Mouse (Mus musculus) hindlimb bud, embryonic 11.5 days (tissue): ENCODE data around the gene Mdk.

Experiments
- DNase-seq: peaks from one replicate; pipeline ENCODE4 v3.0.0-alpha.2; 2012; ENCODE audit warnings: low read depth, low spot score; ENCODE audit errors: extremely low spot score

The Mdk gene

DNA sequence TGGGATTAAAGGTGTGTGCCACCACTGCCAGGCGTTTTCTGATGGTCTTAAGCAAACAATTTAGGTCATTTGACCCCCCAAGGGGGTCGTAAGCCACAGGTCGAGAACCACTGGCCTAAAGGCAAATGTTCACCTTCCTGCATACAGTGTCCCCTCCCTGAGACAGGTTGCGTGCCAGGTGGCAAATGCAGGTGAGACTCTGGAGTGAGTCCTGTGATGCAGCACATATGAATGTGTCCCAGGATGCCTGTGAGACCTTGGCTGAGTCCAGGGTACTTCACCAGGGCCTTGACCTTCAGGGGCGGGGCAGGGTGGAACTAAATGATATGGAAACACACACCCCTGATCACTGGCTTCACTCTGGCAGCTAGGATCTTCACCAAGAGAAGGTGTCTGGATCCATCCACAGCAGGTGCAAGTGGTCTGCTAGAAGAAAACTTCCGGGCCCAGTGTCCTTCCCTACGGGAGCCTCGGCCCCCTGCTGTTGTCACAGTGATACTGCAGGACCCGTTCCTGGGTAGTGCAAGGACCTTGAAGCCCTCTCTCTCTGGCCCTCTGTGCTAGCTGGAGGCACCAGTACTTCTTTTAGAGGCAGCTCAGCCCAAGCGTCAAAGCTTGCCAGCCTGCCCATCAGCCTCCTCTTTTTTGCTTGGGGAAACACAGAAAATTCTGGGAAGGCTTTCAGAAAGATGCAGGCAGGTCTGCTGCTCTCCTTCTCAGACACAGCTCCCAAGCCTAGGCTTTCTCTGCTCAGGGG, 26.8 kb upstream of the Mdk start:
- DNase-seq = no peak

DNA sequence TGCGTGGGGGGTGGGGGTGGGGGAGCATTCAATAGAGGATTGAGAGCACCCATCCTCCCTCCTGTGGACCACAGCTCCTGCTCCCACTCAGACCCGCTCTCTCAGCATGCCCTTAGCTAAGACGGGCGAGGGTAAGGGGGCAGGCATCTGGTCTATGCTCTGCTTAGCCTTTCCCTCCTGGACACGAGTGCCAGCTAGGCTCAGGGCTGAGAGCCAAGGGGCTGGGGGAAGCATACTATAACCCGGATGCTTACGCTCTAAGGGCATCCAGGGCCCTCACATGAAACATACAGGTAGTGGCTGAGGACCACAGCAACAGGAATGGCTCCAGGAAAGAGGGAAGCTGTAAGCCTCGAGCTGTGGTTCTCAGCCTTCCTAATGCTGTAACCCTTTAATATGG, 26.0 kb upstream of the Mdk start:
- DNase-seq = no peak

DNA sequence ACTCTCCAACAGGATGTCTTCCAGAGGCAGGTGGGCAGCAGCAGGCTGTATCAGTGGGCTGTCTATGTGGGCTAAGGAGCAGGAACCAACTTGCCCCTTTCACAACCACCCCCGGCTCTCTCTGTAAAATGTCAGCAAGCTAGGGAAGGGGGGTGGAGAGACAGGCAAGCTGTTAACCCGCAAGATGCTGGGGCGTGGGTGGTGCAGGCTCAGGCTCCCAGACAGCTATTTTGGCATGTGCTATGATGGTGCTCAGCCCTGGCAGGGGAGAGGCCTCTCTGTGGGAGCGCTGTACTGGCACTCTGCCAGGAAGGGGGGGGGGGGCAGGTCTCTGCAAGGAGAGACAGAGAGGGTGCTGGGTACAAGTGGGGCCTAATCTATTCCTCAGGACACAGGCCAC, 25.0 kb upstream of the Mdk start:
- DNase-seq = no peak

DNA sequence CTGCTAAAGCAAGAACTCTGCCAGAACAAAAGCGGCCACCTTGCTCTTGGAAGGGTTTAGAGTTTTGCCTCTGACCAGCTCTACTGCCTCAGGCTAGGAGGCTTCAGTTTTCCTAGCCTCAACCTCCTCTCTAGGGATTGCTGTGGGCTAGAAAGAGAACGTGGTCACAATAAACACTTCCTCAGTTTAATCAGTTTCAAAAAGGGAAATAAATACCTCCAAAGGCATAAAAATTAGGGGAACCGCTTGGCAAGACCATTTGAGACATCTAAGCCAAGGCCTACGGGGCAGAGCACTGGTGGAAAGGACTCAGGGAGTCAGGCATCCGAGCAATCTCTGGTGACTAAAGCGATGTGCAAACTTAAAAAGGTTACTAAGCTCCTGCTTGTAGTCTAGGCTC, 23.8 kb upstream of the Mdk start:
- no peak for DNase-seq

DNA sequence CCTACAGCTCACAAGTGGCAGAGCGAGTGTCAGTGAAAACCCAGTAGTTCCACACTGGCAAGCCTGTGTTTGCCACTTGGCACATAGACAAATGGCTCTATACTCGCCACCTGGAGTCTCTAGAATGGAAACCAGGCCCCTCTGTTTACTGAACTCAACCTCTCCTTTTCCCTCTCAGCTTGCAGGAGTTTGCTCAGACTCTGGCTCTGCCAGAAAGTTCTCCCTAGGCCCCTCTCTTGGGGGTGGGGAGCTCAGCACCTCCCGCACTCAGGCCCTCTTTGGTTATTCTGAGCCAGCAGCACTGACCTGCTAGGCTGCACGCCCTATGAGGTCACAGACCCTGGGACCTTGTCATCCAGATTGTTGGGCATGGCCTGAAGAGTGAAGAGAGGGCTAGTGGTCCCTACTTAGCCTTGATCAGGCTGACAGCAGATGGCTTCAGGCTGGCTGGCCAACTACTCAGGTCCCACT, 23.1 kb upstream of the Mdk start:
- DNase-seq = no peak

DNA sequence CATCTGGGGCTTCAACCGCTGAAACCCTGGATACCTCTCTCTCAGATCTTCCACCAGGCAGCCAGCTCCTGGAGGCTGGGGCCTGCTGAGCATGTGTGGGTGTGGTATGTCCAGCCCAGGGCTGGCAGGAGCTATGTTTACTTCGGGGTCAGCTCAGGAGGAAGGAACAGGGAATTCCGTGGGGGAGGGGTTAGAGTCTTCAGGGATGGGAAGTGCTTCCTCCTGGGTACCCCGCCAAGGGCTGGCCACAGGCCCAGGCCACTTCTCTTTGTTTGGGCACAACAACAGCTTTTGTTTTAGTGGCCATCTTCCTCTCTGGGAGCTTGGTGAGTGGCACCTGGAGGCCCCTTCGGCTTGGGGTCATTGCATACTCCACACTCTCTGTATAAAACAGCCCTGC, 21.7 kb upstream of the Mdk start:
- DNase-seq = no peak

DNA sequence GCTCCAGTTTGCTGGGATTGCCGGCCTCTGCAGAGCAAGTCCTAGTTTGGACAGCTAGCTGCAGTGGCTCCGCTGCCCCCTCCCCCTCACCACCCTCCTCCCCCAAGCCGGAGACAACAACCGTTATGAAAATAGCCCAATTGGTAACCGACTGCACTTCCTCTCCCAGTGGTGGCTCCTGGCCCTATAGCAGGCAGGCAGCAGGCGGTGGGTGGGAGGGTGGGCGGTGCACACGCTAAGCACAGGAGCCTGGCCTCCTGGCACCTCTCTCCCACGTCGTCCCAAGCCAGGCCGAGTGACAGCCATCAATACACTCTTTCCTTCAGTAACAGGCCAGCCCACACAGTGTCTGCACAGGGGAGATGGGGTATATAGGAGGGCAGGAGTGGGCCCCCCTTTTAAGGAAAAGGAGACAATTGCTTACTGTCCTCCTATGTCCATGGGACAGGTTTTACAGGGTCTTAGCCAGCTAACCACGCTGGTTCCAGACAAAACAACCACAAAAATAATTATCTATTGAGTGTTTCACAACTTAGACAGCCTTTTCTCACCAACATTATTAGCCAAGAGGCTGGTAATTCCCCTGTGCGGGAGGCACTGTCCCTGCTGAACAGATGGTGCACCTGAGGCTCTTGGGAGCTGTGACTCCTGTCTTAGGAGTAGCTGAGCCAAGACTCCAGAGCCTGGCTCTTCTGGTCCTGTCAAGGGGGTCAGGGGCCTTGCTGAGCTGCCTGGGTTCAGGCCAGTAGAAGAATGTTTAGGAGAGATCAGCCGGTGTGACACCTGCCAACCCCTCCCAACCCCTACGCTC, 18.4 kb upstream of the Mdk start:
- DNase-seq = no peak

DNA sequence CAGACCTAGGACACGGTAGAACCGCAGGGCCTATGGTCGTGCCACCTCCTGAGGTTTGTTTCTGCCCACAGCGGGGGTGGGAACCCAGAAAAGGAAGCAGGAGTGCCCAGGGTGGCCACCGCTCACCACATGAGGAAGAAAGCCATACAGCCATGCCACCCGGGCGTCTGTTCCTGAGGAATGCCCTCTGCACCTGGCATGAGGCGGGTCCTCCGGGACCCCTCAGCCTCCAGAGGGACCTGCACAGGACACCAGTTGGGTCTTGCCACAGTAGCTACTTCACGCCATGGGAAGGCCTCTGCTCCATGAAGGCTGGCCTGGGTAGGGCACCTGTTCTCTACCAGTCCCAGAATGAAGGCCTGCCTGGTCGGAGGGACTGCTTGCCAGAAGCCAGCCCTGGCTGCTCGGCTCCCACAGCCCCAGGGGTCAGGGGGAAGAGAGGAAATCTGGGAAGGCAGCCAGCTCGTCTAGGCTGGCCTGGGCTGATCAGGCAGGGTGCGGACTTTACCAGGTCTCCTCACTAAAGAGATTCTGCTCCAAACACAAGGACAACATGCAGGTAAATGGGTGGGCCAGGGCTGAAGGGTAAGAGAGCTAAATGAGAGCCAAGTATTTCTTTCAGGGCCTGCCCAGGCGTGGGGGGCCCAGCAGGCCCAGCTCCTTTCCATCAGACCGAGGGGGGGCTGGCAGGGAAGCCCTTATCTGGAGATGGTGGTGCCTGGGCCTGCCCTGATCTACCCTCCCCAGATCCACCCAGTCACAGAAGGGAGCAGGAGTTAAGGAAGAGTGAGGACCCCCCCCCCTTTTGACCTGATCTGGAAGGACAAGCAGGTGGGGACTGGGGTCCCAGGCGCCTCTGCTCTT, 17.5 kb upstream of the Mdk start:
- DNase-seq = no peak

DNA sequence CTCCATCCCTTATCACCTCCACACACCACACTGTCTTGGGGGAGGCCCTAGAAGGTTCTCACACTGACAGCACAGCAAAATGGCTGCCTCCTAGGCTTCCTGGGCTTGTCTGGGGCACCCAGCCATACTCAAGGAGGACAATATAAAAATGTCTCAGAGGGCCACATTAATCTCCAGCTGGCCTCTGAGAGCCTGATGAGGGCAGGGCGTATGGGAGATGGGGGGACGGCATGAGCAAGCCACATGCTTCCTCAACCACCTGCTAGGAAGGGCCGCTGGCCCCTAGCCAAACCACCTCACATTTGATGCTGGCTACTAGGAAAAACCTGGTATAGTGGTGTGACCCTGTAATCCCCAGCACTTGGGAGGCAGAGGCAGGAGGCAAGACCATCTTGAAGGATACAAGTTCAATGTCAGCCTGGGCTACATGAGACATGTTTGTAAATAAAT, 16.7 kb upstream of the Mdk start:
- DNase-seq = no peak

DNA sequence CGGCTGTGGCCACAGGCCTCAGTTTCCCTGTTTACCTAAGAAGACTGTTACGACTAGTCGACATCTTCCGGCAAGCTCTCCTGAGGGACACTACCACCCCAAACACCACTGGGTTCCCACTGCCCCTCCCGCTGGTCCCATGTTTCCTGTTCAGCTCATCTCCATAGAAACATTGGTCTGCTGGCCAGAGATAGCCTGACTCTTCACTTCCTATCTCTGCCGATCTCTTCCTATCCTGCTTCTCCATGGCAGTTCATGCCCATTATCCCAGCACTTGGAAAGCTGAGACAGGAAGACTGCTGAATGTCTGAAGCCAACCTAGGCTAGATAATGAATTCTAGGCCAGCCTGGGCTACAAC, 16.0 kb upstream of the Mdk start:
- DNase-seq = no peak

DNA sequence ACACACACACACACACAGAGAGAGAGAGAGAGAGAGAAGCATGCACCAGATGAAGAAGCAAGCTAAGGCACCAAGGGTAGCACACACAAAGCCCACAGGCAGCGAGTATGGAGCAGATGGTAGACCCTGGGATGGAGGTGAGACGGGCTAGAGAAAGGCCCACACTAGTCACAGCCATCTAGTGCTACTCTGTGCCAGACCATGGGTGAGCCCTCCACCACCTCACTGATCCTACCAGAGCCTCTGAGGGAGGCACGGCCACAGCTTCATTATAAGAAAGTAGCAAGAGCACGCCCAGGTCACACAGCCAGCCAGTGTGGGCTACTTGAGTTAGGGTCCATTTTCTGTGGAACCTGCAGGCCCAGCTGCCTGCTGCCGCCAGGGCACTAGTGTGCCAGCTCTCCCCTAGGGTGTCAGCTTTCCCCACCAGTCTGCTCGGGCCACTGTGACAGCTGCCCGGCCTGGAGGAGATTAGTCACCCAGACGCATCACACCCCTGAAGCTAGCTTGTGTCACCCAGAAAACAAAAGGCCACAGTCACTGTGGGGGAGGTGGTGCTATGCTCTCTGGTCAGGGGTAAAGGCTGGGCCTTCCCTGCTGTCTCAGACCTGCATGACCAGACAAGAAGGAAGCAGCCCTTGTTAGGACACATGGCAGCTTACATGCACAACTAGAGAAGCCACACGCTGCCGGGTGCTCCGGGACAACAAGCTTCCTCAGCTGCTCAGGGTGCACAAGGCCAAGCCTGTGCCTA, 15.5 kb upstream of the Mdk start:
- no peak for DNase-seq

DNA sequence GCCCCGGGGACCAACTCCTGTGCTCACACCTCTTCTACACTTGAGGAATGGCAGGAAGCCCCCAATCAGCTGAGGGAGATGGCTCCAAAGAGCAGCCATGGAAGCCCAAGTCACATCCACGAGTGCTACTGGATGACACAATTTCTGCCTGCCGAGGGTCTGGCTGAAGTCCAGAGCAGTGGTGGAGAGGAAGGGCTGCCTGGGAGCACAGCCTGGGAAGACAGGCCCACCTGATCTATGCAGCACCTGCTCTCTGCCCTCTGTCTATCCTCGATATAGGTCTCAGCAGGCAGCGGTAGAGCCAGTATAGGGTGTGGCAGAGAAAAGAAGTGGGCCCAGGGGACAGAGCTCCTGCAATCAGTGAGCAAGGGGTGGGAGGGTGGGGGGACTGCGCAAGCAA, 14.7 kb upstream of the Mdk start:
- no peak for DNase-seq

DNA sequence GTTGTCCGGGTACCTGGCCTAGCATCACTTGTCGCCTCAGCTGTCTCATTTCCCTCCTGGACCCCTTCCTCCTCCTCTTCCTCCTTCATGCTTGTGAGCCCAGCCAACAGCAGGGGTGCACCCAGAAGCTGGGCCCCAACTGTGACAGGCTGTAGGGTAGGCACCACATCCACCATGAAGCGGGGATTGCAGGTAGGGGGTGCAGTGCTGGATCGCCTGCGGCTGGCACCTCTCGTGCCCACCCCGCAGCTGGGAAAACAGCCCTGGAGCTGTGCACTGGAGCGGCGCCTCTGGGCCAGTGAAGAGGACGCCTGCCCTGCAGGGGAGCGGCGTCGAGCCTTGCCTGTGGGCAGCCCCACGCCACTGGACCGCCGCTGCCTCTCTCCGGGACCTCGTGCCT, 13.4 kb upstream of the Mdk start, which contains the start of gene Gm9821:
TSS of gene Gm9821 (plus strand) at position 221 of the 400 bp plus-strand sequence.
- DNase-seq = no peak

DNA sequence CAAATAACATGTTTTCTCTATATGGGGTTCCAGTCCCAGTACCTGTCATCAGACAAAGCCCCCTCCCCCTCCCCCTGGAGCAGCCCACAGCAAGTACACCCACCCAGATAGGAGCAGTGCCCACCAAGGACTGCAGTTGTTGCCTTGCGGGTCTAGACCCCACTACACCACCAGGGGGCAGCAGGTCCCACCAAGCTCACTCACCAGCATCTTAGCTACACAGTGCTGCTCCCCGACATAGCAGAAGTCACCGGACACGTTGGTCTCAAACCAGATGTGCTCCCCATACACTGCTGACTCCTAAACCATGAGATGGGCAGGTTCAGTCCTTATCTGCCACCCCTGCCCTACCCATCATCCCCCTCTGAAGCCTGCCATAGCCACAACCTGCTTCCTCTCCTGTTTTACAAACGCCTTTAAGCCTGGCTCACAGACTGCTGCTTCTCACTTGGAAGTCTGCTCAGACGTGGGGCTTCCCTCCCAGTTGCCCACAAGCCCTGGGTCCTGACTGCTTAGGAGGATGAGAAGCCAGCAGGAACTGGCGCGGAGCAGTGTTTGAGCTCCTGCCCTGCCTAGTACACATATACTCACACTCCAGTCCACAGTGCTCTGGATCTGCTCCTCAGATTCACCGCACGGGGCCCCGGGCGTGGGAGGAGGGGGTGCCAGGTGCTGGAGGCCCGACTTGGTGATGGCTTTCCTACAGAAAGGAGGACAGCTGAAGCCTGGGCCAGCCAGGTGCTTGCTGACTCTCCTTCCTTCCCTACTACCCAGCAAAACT, 12.3 kb upstream of the Mdk start:
- DNase-seq = no peak

DNA sequence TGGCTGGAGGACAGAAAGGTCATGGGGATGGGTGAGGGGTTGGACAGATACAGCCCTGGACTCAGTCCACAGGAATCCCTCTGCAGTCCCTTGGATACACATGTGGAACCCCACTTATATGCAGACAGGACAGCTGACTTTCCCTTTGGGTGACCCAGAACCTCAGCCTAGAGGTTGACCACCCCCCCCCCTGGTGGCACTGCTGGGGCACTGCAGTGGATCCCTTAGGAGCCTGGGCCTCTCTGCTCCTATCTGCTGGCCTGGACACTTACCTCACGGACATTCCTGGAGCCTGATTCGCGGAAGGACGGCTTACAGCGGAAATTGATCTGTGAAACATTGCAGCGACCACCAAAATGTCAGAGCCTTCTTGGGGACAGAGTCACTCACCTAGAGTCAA, 10.3 kb upstream of the Mdk start:
- no peak for DNase-seq

DNA sequence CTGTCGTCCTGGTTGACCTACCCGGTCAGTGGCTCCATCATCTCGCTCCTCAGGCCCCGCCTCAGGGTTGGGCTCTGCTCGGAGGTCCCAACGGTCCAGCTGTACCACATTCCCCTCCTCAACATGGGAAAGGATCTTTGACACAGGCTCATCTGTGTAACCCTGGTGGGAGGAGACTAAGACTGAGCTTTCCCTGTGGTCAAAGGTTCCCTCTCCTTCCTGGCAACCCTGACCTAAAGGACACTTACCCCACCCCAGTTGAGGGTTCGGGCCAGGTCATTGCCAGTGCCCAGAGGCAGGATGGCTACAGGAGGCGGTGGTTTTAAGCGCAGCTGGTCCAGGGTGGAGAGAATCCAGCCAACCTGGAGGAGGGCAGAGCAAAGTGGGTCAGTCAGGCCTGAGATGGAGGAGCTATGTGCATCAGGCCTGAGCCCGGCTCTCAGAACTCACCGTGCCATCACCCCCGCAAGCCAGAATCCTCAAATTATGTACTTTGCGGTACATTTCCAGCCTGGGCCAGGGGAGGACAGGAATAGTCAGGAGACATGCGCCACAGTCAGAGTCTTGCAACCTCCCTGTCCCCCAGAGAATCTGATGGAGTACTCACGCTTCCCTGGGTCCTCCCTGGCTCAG, 7.3 kb upstream of the Mdk start:
- no peak for DNase-seq

DNA sequence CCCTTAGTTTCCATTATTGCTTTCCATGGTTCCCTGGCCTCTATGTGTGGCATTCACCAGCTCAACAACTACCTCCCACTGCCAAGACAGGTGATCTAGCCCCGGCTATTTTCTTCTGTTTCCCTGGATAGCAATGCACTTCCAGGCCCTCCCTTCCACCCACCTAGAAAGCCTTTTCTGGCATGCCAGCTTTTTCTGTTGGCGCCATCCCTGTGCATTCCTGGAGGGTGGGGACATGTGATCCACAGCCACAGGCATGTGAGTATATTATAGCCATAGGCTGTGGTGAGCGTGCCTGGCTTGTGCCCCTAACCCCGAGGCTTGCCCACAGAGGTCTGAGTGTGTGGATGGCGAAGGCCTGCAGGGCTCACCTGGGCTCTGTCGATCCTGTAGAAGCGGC, 4.1 kb upstream of the Mdk start:
- DNase-seq = no peak

DNA sequence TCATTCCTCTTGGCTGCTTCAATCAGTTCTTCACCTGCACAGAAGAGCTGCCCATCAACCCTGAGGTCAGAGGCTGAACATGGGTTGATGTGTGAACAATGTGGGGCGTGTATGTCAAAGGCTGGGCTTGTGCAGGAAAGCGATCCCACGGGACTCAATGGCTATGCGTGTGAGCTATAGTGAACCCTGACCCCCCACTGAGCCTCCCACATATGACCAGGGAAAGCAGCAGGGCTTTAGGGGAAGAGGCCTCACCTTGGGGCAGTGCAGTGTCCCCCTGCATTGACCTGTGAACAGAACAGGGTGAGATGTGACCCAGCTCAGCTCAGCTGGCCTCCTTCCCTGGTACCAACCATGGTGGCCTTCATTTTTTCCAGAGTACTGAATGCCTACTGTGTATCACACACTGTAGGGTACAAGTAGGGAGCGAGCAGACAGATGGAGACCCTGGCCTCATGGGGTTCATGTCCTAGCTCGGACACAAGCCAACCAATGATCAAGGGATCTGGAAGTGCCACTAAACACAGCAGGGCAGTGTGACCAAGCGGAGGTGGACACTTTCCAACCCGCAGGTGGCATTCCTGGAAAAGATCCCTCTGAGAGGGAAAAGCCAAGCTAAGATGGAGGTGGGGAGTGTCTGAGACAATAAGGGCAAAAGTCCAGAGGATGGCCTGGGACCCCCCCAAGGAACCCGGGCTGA, 2.9 kb upstream of the Mdk start:
- no peak for DNase-seq

DNA sequence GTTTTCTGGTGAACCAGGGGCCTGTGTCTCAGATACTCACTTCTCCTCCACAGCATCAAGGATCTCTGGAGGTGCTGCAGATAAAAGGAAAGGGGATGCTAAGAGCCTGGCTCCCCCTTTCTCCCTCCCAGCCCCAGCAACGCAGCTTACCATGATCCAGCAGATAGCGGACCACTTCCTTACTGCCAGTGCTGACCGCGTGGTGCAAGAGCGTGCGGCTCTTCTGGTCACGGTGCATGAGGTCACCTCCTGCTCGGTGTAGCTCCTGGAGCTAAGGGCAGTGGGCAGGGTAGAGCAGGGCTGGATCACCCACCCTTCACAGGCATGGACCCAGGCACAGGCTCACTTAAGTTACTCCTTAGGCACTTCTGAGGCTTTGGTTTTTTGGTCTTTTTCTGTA, 1.9 kb upstream of the Mdk start:
- no peak for DNase-seq
